Mouse (Mus musculus) spleen, postnatal 36 days (tissue): ENCODE data around the gene Vav3.

Source experiments
- DNase-seq, 2 experiments: peaks; one replicate each; pipeline ENCODE4 v3.0.0; 2022; ENCODE audit warnings: low spot score in 2 of 2, mixed read lengths in 1 of 2

Gene Vav3

DNA sequence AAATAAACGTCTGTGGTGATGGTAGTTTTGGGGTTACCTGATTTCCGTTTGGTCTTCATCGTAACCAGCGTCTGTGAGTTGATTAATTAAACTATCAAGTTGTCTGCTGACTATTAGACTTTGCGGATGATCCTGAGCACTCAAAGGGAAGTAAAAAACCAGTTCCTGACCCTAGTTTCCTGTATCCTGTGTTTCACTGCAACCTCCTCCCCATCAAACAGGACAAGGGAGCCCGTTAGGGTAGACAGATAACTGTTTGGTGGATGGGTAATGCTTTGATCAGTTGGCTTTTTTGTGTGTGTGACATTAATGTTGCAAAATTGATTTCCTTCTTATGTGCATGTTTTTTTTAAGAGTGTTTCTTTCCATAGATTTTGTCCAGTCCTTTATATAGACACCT lies 12.2 kb downstream of the Vav3 start:
- no peak for DNase-seq

DNA sequence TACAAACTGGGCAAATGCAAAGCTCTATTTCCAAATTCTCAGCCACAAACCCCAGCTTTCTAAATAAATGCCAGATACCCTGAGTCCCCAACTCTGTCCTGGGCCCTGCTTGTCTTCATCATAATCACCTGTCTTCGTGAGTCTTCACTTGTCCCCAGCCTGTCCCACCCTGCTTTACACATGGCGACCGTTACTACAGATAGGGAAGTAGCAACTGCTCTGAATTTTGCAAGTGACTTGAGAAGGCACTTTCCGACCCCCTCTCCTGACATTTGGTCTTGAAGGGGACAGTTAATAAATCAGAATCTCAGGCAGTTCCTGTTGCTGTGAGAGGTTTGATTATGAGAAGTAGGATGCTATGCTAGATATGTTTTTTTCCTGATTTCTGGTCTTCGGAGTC lies 13.4 kb downstream of the Vav3 start:
- no peak for DNase-seq

- no peak for DNase-seq
Observed at GRCm38 (mm10) chr3:109355158-109355557, 14.7 kb downstream of the Vav3 start.

DNA sequence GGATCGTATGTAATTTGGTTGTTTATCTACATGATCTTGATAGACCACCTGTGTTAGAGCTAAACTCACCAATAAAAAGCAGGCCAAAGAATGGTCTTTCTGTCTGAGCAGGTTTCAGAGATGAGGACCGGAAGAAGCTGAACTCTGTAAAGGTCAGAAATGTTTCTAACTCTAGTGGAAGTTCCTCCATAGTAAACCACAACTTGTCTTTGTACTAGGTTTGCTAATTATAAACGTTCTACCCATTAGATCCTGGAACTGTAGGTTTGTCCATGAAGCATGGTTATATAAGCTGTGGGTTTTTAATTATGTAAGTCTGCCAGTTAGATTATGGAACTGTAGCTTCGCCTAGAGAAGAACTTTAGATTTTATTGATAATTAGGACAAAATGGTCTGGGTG lies 20.3 kb downstream of the Vav3 start:
- no peak for DNase-seq

DNA sequence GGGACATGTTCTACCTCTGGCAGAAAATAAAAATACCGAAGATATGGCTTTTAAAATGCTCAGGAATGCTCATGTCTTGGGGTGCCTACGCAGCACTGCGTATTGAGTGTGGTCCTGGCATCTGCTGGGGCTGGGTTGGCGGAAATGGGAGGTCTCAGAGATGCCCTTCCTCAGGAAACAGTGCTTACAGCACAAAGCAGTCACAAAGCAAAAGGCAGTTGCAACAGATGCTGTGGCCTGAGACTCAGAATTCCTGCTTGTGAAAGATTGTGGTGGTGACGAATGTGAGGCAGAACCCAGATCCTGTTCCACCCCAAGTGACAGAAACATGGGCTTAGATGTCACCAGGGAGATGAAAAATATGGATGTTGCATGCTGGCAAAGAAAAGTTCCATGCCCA lies 21.4 kb downstream of the Vav3 start:
- DNase-seq = peak; percentile 23 to 34

DNA sequence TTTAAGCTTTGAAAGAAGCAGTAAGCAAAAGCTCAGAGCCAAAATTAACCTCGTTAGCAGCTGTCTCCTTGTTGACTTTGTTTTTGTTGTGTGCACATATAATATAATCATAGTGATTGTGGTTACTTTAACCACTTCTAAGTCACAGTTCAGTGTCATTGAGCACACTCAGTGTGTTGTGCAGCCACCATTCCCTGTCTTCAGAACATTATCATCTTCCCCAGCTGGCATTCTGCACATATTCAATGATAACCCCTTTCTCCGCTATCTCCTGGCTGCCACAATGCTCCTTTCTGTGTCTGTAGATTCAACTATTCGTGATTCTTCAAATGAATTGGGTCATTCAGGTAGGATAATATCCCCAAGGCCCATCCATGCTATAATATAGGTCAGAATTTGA lies 21.9 kb downstream of the Vav3 start:
- DNase-seq = no peak

GRCm38 (mm10) chr3:109363522-109363921 lies 23.1 kb downstream of the Vav3 start:
- no peak for DNase-seq

DNA sequence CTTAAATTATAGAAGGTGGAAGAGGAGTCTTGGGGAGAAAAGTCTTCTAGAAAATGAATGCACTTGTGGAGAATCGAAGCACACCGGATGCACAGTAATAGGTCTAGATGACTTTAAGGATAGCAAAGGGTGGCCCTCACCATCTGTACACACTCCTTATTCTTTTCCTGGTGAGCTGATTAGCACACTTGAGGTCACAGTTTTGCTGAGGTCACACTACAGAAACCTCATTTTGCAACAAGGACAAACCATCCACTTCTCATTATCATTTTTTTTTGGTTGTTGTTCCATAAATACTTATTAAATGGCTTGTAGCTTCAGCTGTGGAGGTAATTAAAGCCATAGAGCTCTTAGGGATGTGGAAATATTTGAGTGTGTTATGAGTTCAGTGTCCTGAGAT lies 25.4 kb downstream of the Vav3 start:
- DNase-seq = no peak

DNA sequence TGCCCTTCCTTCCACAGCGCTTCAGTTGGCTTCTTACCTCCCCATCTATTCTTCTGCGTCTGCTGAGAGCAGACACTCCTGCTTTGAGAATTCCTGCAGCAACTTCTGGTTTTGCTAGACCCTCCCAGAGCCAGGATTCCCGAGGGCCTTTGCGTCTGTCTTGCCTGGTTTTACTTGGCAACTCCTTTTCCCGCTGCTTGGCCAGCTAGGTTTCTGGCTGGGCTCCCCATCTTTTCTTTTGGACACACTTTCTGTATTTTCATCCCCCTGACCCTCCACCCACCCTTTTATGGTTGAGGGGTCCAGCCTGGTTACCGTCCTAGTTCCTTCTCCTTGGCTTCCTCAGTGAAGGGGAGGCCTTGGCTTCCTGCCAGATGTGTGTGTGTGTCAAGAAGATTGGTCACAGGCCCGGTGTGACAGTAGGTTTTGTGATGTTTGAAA lies 26.0 kb downstream of the Vav3 start:
- DNase-seq = no peak

DNA sequence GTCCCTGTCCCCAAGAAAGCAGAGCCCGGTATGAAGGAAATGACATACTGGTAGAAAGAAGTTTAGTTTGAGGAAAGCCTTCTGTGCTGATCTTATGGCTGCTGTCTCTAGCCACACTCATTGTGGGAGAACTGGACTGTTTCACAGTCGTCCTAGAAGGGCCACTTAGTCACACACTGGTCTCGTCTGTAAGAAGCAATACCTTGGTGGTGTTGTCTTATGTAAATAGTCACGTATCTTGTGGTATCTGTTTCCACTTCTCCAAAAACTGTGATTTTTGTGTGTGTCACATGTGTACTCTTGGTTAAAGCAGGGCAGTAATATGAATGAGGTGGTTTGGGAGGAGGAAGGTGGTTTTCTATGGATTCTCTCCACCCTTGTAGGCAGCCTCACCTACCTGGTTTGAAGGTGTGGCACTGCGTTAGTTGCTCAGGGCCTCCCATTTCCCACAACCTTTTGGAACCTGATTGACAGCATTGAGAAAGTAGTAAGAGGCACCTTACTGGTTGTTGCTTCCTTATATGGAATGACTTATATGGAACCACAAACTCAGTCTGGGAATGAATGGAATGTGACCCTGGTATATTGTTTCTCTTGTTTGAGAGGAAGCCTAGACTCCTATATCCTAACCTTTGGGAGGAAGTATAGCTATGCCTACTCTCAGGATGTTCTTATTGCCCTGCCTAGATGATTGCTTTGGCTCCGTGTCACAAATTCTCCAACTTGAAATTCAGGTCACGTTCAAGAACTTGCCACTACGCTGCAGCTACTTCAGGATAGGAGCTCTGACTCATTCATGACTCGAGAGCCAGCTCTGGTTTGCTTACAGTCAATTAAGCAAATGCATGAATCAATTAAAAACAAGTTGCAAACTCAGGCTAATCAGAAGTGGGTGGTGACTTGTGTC lies 28.2 kb downstream of the Vav3 start:
- no peak for DNase-seq

DNA sequence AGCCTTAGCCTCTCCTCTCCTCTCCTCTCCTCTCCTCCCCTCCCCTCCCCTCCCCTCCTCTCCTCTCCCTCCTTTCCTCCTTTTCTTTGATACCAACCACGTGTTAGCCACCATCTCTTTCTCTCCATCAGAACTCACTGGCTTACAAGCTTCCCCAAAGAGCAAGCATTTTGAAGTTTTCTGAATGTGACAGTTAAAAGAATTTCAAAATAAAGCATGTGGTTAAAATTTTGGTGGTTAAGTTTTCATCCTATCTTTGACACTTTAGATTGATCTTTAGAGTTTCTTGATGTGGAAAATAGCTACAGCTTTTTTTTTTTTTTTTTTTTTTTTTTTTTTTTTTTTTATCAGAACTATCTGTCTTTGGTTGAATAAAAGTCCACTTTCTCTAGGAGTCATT lies 31.1 kb downstream of the Vav3 start:
- DNase-seq = no peak

DNA sequence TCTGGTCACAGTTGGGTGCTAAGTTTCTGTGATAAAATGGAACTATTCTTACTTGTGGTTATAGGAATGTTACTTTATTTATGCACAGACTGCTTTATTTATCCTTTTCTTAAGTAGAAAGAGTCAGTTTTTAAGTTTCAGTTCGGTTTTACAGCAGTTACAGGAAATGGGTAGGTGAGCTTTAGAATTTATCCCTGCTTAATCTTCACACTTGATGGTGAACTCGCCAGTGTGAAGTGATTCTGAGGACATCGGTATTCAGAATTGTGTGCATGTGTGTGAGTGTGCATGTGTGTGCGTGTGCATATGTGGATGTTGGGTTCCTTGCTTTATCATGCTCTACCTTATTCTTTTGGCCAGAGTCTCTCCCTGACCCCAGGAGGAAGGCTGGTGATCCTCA lies 32.2 kb downstream of the Vav3 start:
- DNase-seq = no peak

GRCm38 (mm10) chr3:109378278-109378677 lies 37.8 kb downstream of the Vav3 start:
- DNase-seq = no peak

GRCm38 (mm10) chr3:109378684-109379083 lies 38.2 kb downstream of the Vav3 start:
- DNase-seq = no peak

DNA sequence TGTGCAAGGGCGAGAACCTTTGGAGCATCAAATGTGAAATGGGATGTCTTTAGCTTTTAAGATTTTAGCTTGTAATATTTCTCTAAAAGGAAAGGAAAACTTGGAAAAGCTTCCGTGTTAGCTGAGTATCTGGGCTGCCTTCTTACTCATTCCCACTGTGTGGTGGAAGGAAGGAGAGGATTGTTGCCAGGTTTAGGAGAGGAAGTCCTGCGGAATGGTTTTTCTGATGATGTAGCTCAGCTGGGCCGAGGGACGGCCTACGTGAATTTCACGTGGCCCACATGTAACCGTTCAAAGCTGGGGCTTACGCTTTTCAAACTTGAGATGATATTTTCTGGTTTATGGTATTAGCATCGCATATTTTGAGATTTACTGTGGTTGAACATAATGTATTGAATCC lies 48.3 kb downstream of the Vav3 start:
- DNase-seq = no peak

DNA sequence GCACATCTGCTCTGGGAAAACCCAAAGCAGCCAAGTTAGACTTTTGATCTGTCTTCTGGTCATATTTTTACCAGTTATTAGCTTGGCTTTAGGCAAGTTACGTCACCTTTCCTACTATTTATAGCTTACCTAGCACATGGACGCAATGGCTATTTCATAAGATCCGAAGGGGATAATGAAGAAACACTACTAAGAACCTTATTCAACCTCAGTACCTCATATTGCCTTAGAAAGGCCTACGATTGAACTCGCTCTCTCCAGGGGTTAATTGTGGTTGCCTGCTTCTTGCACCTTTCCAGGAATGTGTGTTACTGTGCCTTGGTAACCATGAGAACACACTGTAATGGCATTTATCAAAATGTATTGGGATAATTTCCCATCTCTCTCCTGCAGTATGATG lies 61.1 kb downstream of the Vav3 start:
- no peak for DNase-seq

- no peak for DNase-seq
Observed at GRCm38 (mm10) chr3:109411294-109411693, 70.8 kb downstream of the Vav3 start.

GRCm38 (mm10) chr3:109420403-109420802 lies 80.0 kb downstream of the Vav3 start:
- no peak for DNase-seq

DNA sequence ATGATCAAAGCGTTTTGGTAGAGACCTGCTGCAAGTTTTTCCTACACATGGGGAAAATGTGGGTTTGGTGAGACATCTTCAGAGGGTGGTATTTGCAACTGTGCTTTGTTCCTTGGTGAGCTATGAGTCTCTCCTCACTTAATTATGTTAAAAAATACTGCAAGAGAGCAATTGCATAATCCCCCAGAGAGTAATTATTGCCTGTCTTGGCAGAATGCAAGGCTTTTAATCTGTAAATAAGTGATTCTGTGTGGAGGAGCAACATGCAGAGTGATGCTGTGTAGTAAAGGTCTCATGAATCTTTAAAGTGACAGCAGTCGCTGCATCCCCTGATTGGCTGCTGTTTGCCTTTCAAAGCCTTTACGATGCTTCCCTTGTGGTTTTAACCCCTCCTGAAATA lies 80.6 kb downstream of the Vav3 start:
- no peak for DNase-seq

DNA sequence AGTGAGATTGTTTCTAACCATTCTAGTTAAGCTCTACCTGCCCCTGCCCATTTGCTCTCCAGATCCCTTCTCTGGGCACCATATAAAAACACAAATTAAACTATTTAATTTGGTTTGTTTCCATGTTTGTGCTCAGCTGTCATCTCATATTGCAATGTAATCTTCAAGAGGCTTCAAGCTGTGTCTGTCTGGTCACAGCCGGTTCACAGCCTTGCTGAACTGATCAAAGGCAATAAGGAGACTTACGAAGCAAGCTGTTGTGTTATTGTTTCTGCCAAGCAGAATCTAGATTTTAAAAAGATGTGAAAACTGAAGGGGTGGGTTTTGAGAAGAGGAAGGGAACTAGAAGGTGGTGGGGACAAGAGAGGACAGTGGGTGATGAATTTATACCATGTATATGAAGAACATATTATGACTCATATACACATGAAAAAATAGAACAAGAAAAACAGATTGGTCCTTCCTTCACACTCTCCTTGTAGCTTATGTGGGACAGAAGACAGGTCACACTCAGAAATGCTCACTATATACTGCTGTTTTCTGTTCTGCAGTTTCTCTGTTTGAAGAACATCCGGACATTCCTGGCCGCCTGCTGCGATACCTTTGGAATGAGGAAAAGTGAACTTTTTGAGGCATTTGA lies 83.1 kb downstream of the Vav3 start:
- DNase-seq = no peak

DNA sequence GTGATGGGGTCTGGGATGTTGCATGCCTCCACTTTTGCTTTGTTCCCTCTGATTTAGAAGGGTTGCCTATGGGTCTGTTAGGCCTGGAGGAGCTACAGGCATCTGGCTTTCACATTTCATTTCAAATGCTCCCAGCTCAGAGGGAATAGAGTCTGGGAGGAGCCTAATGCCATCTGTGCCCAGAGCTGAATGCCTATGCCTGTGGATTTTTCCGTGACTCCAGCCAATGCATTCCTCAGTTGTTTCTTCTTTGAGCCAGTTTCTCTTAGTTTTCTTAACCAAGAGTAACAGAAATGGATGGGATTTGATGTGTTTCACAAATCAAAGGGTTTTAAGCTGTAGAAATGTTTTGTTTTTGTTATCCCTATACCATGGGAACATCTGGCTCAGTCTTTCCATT lies 90.8 kb downstream of the Vav3 start:
- DNase-seq = no peak

- no peak for DNase-seq
Observed at GRCm38 (mm10) chr3:109438552-109438951, 98.1 kb downstream of the Vav3 start.

- DNase-seq = no peak
Observed at GRCm38 (mm10) chr3:109439253-109439652, 98.8 kb downstream of the Vav3 start.
